Mouse (Mus musculus): ENCODE data around the gene Herc2.

DNA sequence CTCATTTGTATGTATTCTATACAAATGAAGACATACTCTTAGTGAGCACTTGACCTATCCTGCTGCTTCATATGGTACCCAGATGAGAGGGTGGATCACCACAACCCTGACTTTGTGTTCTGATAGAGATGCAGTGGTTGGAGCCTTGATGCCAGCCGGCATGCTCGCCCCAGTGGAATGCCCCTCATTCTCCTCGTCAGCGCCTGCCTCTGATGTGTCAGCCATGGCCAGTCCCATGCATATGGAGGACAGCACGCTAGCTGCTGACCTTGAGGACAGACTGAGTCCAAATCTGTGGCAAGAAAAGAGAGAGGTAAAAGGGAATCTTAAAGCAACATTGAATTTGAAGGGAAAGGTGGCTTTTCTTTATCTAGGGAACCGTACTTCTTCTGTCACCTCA, 141.0 kb downstream of the Herc2 start:
- TF ChIP-seq CTCF (IDR thresholded peaks at IDR 0.05; ENCODE audit: control insufficient read depth, insufficient read depth, low read length): no peak
- TF ChIP-seq POLR2A (IDR thresholded peaks at IDR 0.05; ENCODE audit: borderline replicate concordance, control insufficient read depth, low read depth, low read length): no peak

Data from bone marrow, adult 2 months (tissue).